Mouse (Mus musculus) E14TG2a.4 (cell line): ENCODE results near the gene Nwd1.

Source experiments
- CTCF ChIP-seq: conservative IDR thresholded peaks from 2 replicates; pipeline ENCODE4 v1.5.1; 2014; ENCODE audit warnings: low read length
- NANOG ChIP-seq: IDR thresholded peaks from 2 replicates; pipeline ENCODE4 v1.6.1; 2014; ENCODE audit warnings: borderline replicate concordance, low read length, mixed read lengths
- POU5F1 ChIP-seq: IDR thresholded peaks from 2 replicates; pipeline ENCODE4 v1.6.1; 2014; ENCODE audit warnings: low read length, borderline replicate concordance

DNA sequence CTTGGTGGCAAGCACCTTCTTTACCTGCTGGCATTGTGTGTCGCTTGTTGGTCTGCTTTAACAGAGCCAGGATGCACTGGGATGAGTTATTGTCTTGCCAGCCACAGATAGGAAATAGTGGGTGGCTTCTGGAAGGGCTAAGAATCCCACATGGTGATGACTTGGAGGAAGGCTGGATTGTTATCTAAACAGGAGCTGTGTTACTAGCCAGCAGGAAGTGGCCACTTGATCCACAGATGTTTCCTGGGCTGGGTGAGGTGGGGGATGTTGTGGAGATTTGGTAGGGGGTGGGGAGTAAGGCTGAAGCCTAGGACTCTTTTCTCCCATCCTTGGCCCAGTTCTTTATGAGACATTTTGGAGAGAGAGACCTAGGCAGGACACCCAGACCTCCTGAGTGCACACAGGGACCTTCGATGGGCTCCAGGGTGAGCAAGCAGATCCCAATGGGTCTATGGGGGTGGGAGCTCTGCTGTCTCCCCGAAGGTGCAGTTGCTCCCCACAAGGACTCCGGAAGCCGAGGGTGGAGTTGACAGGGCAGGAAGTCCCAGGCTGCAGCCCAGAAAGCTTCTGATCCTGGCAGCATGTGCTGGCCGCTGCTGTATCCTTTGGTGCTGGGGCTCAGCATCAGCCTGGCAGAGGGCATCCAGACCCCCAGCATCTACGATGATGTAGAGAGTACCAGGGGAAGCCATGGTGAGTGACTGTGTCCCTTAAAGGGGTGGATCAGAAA, 115.0 kb downstream of the Nwd1 start, which contains the start of gene F2rl3:
- TF ChIP-seq CTCF (no peak), POU5F1 (no peak), NANOG (no peak)
